Comparison of ENCODE assay signal across 18 mouse cellular contexts in the genomic region with DNA sequence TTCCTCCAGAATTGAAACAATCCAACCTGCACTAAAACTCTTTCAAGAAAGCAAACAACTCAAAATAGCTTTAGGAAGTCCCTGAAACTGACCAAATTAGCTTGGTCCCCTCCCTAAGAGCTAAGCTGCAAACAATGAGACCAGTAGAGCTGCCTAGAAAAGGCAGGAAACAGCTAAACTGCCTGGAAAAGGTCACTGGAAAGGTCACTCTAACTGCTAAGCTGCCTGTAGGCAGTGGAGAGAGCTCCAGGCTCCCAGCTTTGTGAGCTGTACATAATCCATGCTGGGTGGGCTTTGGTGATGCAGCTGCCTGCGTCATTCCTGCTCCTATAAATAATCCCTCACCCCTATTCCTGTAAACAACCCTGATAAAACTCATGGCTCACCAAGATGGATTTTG. TPM values are rescaled to one million over a fixed set of nuclear protein-coding genes. Genes with fewer than 3 reads are reported as not detected.
"Had no signal": no experiment of that assay in that cellular context is flagged by ENCODE, and none has a peak within 500 bp of the region (broad histone marks: within the 10 kb centered on the region; RNA-seq: fewer than 3 reads in every experiment).

No protein-coding gene starts in this region.

- H3K9me3 ChIP-seq: limb, embryonic 12.5 days; liver, embryonic 13.5 days; midbrain, embryonic 13.5 days; neural tube, embryonic 15.5 days had no signal

- DNase-seq: kidney, adult 9 months; kidney, postnatal 4 days; liver, embryonic 13.5 days; liver, postnatal 0 days; lung, postnatal 36 days; right cerebral cortex, adult 18-20 months; thymus, postnatal 4 days had no signal

- H3K27ac ChIP-seq: kidney, postnatal 0 days; layer of hippocampus, adult 2 months; limb, embryonic 12.5 days; liver, embryonic 13.5 days; midbrain, embryonic 13.5 days; neural tube, embryonic 15.5 days; stomach, postnatal 0 days had no signal

- H3K4me3 ChIP-seq: layer of hippocampus, adult 2 months; limb, embryonic 12.5 days; liver, embryonic 13.5 days; midbrain, embryonic 13.5 days; myocyte; neural tube, embryonic 15.5 days had no signal

- H3K4me2 ChIP-seq: limb, embryonic 12.5 days; liver, embryonic 13.5 days; midbrain, embryonic 13.5 days; neural tube, embryonic 15.5 days had no signal

- H3K4me1 ChIP-seq: limb, embryonic 12.5 days; midbrain, embryonic 13.5 days; neural tube, embryonic 15.5 days had no signal

- H3K9ac ChIP-seq: limb, embryonic 12.5 days; liver, embryonic 13.5 days; liver, postnatal 0 days; midbrain, embryonic 13.5 days; neural tube, embryonic 15.5 days had no signal

- H3K27me3 ChIP-seq: limb, embryonic 12.5 days; liver, embryonic 13.5 days; midbrain, embryonic 13.5 days; neural tube, embryonic 15.5 days had no signal

- ATAC-seq: intestine, postnatal 0 days; liver, postnatal 0 days; lung, postnatal 0 days; midbrain, embryonic 13.5 days had no signal

RNA-seq across cellular contexts. Expression of gene Dnajb7, which starts 37.7 kb away (rescaled TPM):
- total RNA-seq: layer of hippocampus, adult 2 months; left cerebral cortex, postnatal 36 days; megakaryocyte progenitor cell, adult 5-6 weeks had no signal
